Mouse (Mus musculus) heart, embryonic 16.5 days (tissue): ENCODE data around the gene Rxfp4. TPM values are rescaled to one million over a fixed set of nuclear protein-coding genes. Genes with fewer than 3 reads are reported as not detected.

ENCODE experiments used
- ATAC-seq: fragments of 200-750 bp; cut with Nextera tagmentation; replicated peaks from 2 replicates; pipeline ENCODE4 v1.8.0; 2017; ENCODE audit warnings: moderate number of reproducible peaks; ENCODE audit not compliant: insufficient read depth, low FRiP score; ENCODE audit errors: extremely low read depth
- H3K27ac ChIP-seq: fragments of 300-500 bp; sonication (generic); 2 replicates; pipeline ENCODE4 v1.5.1; 2014; ENCODE audit warnings: mild to moderate bottlenecking, low read length, control low read depth, moderate library complexity
- H3K27me3 ChIP-seq: fragments of 300-500 bp; sonication (generic); 2 replicates; pipeline ENCODE4 v1.6.1; 2014; ENCODE audit warnings: low read length, mixed read lengths; ENCODE audit not compliant: control insufficient read depth, insufficient read depth
- H3K36me3 ChIP-seq: fragments of 300-500 bp; sonication (generic); 2 replicates; pipeline ENCODE4 v1.6.1; 2014; ENCODE audit not compliant: control insufficient read depth, insufficient read depth
- H3K4me1 ChIP-seq: fragments of 300-500 bp; sonication (generic); 2 replicates; pipeline ENCODE4 v1.6.1; 2014; ENCODE audit warnings: low read length, mixed read lengths; ENCODE audit not compliant: control insufficient read depth, insufficient read depth
- H3K4me2 ChIP-seq: fragments of 300-500 bp; sonication (generic); 2 replicates; pipeline ENCODE4 v1.6.1; 2014; ENCODE audit warnings: low read depth, mild to moderate bottlenecking, control low read depth, low read length
- H3K4me3 ChIP-seq: fragments of 300-500 bp; sonication (generic); 2 replicates; pipeline ENCODE4 v1.5.1; 2014; ENCODE audit warnings: mild to moderate bottlenecking, control low read depth, low read length
- H3K9ac ChIP-seq: fragments of 300-500 bp; sonication (generic); 2 replicates; pipeline ENCODE4 v1.6.1; 2014; ENCODE audit warnings: low read length, control low read depth
- H3K9me3 ChIP-seq: fragments of 300-500 bp; sonication (generic); replicated peaks from 2 replicates; pipeline ENCODE4 v1.6.1; 2016; ENCODE audit warnings: low read length; ENCODE audit not compliant: control insufficient read depth
- WGBS: fragments of 180-500 bp; shearing (Covaris S2); extraction: QIAGEN DNeasy Blood & Tissue Kit; methylation state at CpG from one replicate; pipeline ENCODE4 v1.1.7; 2014; 5-methylcytosine and 5-hydroxymethylcytosine counted together
- polyA plus RNA-seq: library from polyadenylated mRNA; unstranded; fragments of >200 nt; fragmentation: Nextera tagmentation; extraction: Ambion mirVana; gene quantifications from 2 replicates; pipeline ENCODE4 v1.2.1, GENCODE M21; 2015

Rxfp4 gene
- polyA plus RNA-seq, 1 experiment from 2014 or later = not detected

- Histone ChIP-seq H3K27me3 (no peaks in the 10 kb centered on the region), H3K4me2 (peak overlapping the region; percentile 21; the same call in 1 of the 2 replicates), H3K27ac (peak overlapping the region; percentile 79), H3K4me1 (peaks cover 34% of the 10 kb centered on the region), H3K36me3 (peaks cover 73% of the 10 kb centered on the region), H3K9ac (no peak overlapping the region), H3K4me3 (no peak overlapping the region), H3K9me3 (no peaks in the 10 kb centered on the region)
- no peak for ATAC-seq
- 79% methylated on average over 19 of the region's 19 CpGs for WGBS
Observed at GRCm38 (mm10) chr3:88635506-88636275, 17.3 kb downstream of the Rxfp4 start.

- WGBS = 87% methylated on average over 10 of the region's 10 CpGs
- Histone ChIP-seq H3K4me1 (peaks cover 60% of the 10 kb centered on the region), H3K9ac (no peak overlapping the region)
Observed at GRCm38 (mm10) chr3:88633056-88633455, 19.9 kb downstream of the Rxfp4 start.

GRCm38 (mm10) chr3:88631921-88632587, 20.9 kb downstream of the Rxfp4 start:
- ATAC-seq = 0 out of 2 replicates have a peak, but pooled peaks have one; percentile 13
- Histone ChIP-seq H3K9ac (no peak overlapping the region), H3K36me3 (peaks cover 50% of the 10 kb centered on the region), H3K27ac (peak overlapping the region; percentile 80; the same call in 1 of the 2 replicates), H3K4me1 (peaks cover 70% of the 10 kb centered on the region), H3K9me3 (no peaks in the 10 kb centered on the region), H3K27me3 (no peaks in the 10 kb centered on the region), H3K4me2 (no peak overlapping the region), H3K4me3 (no peak overlapping the region)
- 70% methylated on average over 12 of the region's 12 CpGs for WGBS

More at GRCm38 (mm10) chr3:88633056-88633455, 19.9 kb downstream of the Rxfp4 start:
- Histone ChIP-seq H3K4me2 (no peak overlapping the region), H3K4me3 (no peak overlapping the region), H3K36me3 (peaks cover 60% of the 10 kb centered on the region), H3K9me3 (no peaks in the 10 kb centered on the region), H3K27ac (no peak overlapping the region), H3K27me3 (no peaks in the 10 kb centered on the region)
- no peak for ATAC-seq

GRCm38 (mm10) chr3:88630849-88631341, 22.0 kb downstream of the Rxfp4 start:
- H3K36me3 ChIP-seq = peaks cover 39% of the 10 kb centered on the region
- peaks cover 70% of the 10 kb centered on the region for H3K4me1 ChIP-seq
- no peaks in the 10 kb centered on the region for H3K9me3 ChIP-seq
- H3K27me3 ChIP-seq = no peaks in the 10 kb centered on the region
- WGBS = 39% methylated on average over 6 of the region's 6 CpGs
- no peak overlapping the region for H3K4me3 ChIP-seq
- no peak overlapping the region for H3K9ac ChIP-seq
- peak overlapping the region; percentile 80 for H3K27ac ChIP-seq
- ATAC-seq = peak; percentile 30; the same call in 1 of the 2 replicates
- H3K4me2 ChIP-seq = no peak overlapping the region

- H3K9me3 ChIP-seq = no peaks in the 10 kb centered on the region
- H3K36me3 ChIP-seq = peaks cover 30% of the 10 kb centered on the region
- H3K4me1 ChIP-seq = peaks cover 72% of the 10 kb centered on the region
- peak; percentile 38; the same call in 1 of the 2 replicates for ATAC-seq
- 35% methylated on average over 9 of the region's 9 CpGs for WGBS
- no peak overlapping the region for H3K4me3 ChIP-seq
- no peak overlapping the region for H3K9ac ChIP-seq
- H3K27ac ChIP-seq = peak overlapping the region; percentile 72
- no peak overlapping the region for H3K4me2 ChIP-seq
- H3K27me3 ChIP-seq = no peaks in the 10 kb centered on the region
Observed at GRCm38 (mm10) chr3:88630018-88630417, 22.9 kb downstream of the Rxfp4 start.

- H3K4me3 ChIP-seq = no peak overlapping the region
- H3K4me1 ChIP-seq = peaks cover 80% of the 10 kb centered on the region
- 0 out of 2 replicates have a peak overlapping the region, but pooled peaks have one; percentile 21 for H3K9ac ChIP-seq
- H3K9me3 ChIP-seq = no peaks in the 10 kb centered on the region
- 63% methylated on average over 13 of the region's 13 CpGs for WGBS
- H3K4me2 ChIP-seq = no peak overlapping the region
- peak overlapping the region; percentile 72 for H3K27ac ChIP-seq
- ATAC-seq = no peak
- peaks cover 22% of the 10 kb centered on the region for H3K36me3 ChIP-seq
- H3K27me3 ChIP-seq = no peaks in the 10 kb centered on the region
Observed at GRCm38 (mm10) chr3:88629244-88629643, 23.7 kb downstream of the Rxfp4 start.

- Histone ChIP-seq H3K4me1 (peaks cover 84% of the 10 kb centered on the region), H3K36me3 (peaks cover 18% of the 10 kb centered on the region), H3K4me3 (no peak overlapping the region), H3K9me3 (no peaks in the 10 kb centered on the region), H3K4me2 (no peak overlapping the region), H3K27ac (peak overlapping the region; percentile 6; the same call in 1 of the 2 replicates), H3K9ac (no peak overlapping the region), H3K27me3 (no peaks in the 10 kb centered on the region)
- 57% methylated on average over 4 of the region's 4 CpGs for WGBS
- no peak for ATAC-seq
Observed at GRCm38 (mm10) chr3:88628766-88629165, 24.2 kb downstream of the Rxfp4 start.

GRCm38 (mm10) chr3:88627535-88627934, 25.4 kb downstream of the Rxfp4 start:
- no peak overlapping the region for H3K27ac ChIP-seq

More at GRCm38 (mm10) chr3:88627535-88627934, 25.4 kb downstream of the Rxfp4 start:
- Histone ChIP-seq H3K4me1 (peaks cover 86% of the 10 kb centered on the region), H3K9ac (no peak overlapping the region), H3K27me3 (no peaks in the 10 kb centered on the region), H3K4me2 (no peak overlapping the region), H3K9me3 (no peaks in the 10 kb centered on the region), H3K4me3 (no peak overlapping the region), H3K36me3 (peaks cover 9% of the 10 kb centered on the region; the same call in 1 of the 2 replicates)
- ATAC-seq = no peak
- WGBS = 83% methylated on average over 2 of the region's 2 CpGs
